Mouse (Mus musculus) myocyte (in vitro differentiated cells): ENCODE results near the gene Slc17a3.

Source experiments
- CEBPB ChIP-seq: IDR thresholded peaks from 2 replicates; pipeline ENCODE4 v1.6.1; 2011; ENCODE audit warnings: mild to moderate bottlenecking, moderate library complexity; ENCODE audit not compliant: poor library complexity, insufficient read depth, severe bottlenecking
- E2F4 ChIP-seq: IDR thresholded peaks from one replicate; pipeline ENCODE4 v1.6.1; 2011; ENCODE audit warnings: mild to moderate bottlenecking, control low read depth, moderate library complexity; ENCODE audit not compliant: insufficient read depth
- MAX ChIP-seq: IDR thresholded peaks from one replicate; pipeline ENCODE4 v1.6.1; 2011; ENCODE audit warnings: low read depth, mild to moderate bottlenecking, control low read depth
- MYOG ChIP-seq, 3 experiments: IDR thresholded peaks; one replicate each; pipeline ENCODE4 v1.6.1; 2011; ENCODE audit warnings: control low read depth in 2 of 3, low read depth in 2 of 3, mild to moderate bottlenecking in 2 of 3; ENCODE audit not compliant: insufficient read length in 2 of 3, control insufficient read depth in 1 of 3, insufficient read depth in 1 of 3
- POLR2A ChIP-seq: IDR thresholded peaks from one replicate; pipeline ENCODE4 v1.6.1; 2011; ENCODE audit warnings: low read depth, mild to moderate bottlenecking, control low read depth, moderate library complexity; ENCODE audit not compliant: insufficient read length
- POLR2AphosphoS2 ChIP-seq: IDR thresholded peaks from one replicate; pipeline ENCODE4 v1.6.1; 2011; ENCODE audit warnings: low read depth, control low read depth; ENCODE audit not compliant: insufficient read length
- REST ChIP-seq: IDR thresholded peaks from one replicate; pipeline ENCODE4 v1.6.1; 2011; ENCODE audit warnings: mild to moderate bottlenecking, control low read depth, moderate library complexity; ENCODE audit not compliant: insufficient read depth, insufficient read length
- TCF12 ChIP-seq: IDR thresholded peaks from one replicate; pipeline ENCODE4 v1.6.1; 2011; ENCODE audit warnings: mild to moderate bottlenecking, control low read depth; ENCODE audit not compliant: poor library complexity, insufficient read depth, severe bottlenecking
- TCF3 ChIP-seq: IDR thresholded peaks from one replicate; pipeline ENCODE4 v1.6.1; 2011; ENCODE audit warnings: low read depth, control low read depth; ENCODE audit not compliant: insufficient read length
- USF1 ChIP-seq: IDR thresholded peaks from one replicate; pipeline ENCODE4 v1.6.1; 2011; ENCODE audit warnings: low read depth, mild to moderate bottlenecking, control low read depth, moderate library complexity

DNA sequence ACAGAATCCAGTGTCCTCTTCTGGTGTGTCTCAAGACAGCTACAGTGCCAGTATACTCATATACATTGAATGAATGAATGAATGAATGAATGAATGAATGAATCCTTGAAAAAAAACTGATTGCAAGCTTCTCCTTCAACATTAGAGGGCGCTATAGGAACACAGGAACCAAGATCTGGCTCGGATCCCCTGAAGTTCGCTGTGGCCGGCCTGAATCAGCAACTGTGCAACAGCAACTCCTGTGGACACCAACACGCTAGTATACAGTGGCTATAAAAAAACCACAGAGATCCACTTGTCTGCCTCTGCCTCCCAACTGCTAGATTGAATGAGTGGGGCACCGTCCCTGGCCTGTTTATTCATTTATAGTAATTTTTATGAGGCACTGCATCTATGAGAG, 6.2 kb upstream of the Slc17a3 start:
- TF ChIP-seq POLR2A (no peak), MAX (no peak), CEBPB (no peak), REST (no peak), MYOG (IDR thresholded peaks at IDR 0.05; ENCODE audit: control insufficient read depth in 1 of 3, insufficient read depth in 1 of 3, insufficient read length in 2 of 3, low read depth in 2 of 3) (no peak), E2F4 (no peak), USF1 (no peak), TCF12 (no peak), POLR2AphosphoS2 (no peak), TCF3 (no peak)
